Mouse (Mus musculus): ENCODE results near the gene Topbp1. TPM values are rescaled to one million over a fixed set of nuclear protein-coding genes. Genes with fewer than 3 reads are reported as not detected.

Topbp1 gene
- 14.4 TPM for polyA plus RNA-seq (2014; fragmentation: Illumina TruSeq; extraction: RNeasy Lipid Tissue Mini Kit (QIAGEN cat#74804); ENCODE audit: low read depth, low replicate concordance)

DNA sequence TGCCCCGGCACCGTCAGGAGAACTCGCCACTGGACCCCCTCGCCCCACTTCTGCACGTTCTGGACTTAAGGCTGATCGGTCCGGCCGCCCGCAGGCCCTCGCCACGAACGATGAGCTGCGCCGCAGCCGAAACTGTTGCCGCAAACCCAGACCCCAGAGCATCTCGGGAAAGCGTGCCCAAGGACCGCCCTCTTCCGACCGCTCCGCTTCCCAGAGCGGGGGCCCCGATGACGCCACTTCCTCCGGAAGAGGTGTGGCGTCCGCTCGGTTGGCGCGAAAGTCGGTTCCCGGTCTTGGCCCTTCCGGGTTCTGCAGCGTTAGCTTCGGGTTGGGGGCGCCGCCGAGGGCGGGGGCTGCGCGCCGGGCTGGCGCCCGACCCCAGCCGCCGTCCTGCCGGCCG is at the start of gene Topbp1, which contains the start of gene 1300017J02Rik:
TSS of gene Topbp1 (plus strand) at position 289 of the 400 bp plus-strand sequence.
TSS of gene 1300017J02Rik (minus strand) at position 156 of the 400 bp plus-strand sequence.

DNA sequence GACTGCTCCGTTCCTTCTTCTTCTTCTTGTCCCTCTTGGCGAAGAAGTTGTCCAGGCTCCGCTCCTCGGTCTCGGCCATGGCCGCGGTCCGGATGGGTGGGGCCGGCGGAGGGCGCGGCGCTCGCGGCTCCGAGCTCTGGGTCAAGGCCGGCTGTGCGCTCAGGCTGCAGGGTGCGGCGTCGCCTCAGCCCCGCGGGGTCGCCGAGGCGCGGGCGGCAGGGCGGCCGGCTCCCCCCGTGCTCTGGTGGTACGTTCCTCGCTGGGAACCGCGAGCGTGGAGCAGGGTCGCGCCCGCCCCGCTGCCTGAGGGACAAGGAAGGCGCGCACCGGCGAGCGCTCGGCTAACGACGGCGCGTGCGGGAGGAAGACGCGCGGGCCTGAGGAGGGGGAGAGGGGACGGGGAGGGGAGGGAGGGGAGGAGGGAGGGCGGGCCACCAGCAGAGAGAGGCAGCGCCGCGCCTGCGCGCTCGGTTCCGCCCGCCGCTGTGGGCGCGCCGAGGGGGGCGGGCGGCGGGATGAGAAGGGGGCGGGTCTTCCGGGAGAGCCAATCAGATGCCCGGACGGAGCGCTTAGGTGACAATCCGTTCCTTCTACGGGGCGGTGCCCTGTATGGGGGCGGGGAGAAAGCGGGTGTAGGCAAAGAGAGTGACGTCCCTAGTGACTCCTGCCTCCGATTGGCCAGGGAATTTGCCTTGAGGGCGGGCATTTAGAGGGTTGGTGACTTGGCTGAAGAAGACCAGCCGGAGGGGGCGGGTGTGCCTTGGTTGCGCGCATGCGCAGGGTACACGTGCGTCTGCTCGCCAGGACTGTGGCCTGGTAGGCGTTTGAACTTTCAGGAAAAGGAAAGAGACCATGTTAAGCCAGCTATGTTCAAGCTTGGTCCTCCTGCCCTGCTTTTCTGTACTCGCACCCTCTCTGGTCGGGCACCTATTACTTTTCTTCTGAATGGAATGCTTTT is 60.6 kb downstream of the Topbp1 start, which contains the start of gene Cdv3:
TSS of gene Cdv3 (minus strand) at position 551 of the 958 bp plus-strand sequence.

Other genes starting within 250 kb of the Topbp1 start
- 11.0 TPM for gene Rab6b, start 193.4 kb upstream of the Topbp1 start, polyA plus RNA-seq (2014; fragmentation: Illumina TruSeq; extraction: RNeasy Lipid Tissue Mini Kit (QIAGEN cat#74804); ENCODE audit: low read depth, low replicate concordance)
- gene Srprb, start 103.1 kb upstream of the Topbp1 start, polyA plus RNA-seq (2014; fragmentation: Illumina TruSeq; extraction: RNeasy Lipid Tissue Mini Kit (QIAGEN cat#74804); ENCODE audit: low read depth, low replicate concordance): 8.9 TPM
- gene Gm20425, start 74.9 kb upstream of the Topbp1 start, polyA plus RNA-seq (2014; fragmentation: Illumina TruSeq; extraction: RNeasy Lipid Tissue Mini Kit (QIAGEN cat#74804); ENCODE audit: low read depth, low replicate concordance): 2.6 TPM
- 80.1 TPM for gene Trf, start 74.8 kb upstream of the Topbp1 start, polyA plus RNA-seq (2014; fragmentation: Illumina TruSeq; extraction: RNeasy Lipid Tissue Mini Kit (QIAGEN cat#74804); ENCODE audit: low read depth, low replicate concordance)
- 0.28 TPM for gene 1300017J02Rik, start 133 bp upstream of the Topbp1 start, polyA plus RNA-seq (2014; fragmentation: Illumina TruSeq; extraction: RNeasy Lipid Tissue Mini Kit (QIAGEN cat#74804); ENCODE audit: low read depth, low replicate concordance)
- gene Cdv3, start 60.6 kb downstream of the Topbp1 start, polyA plus RNA-seq (2014; fragmentation: Illumina TruSeq; extraction: RNeasy Lipid Tissue Mini Kit (QIAGEN cat#74804); ENCODE audit: low read depth, low replicate concordance): 116 TPM
- not detected for gene Bfsp2, start 175.2 kb downstream of the Topbp1 start, polyA plus RNA-seq (2014; fragmentation: Illumina TruSeq; extraction: RNeasy Lipid Tissue Mini Kit (QIAGEN cat#74804); ENCODE audit: low read depth, low replicate concordance)

Data from kidney, adult 10 weeks (tissue).